Mouse (Mus musculus) ES-Bruce4 (cell line): ENCODE measurements around the gene Eif4e2.

Experiments
- EP300 ChIP-seq: IDR thresholded peaks from 2 replicates; pipeline ENCODE4 v1.6.1; 2011; ENCODE audit warnings: low read depth, low read length; ENCODE audit not compliant: insufficient read depth
- POLR2A ChIP-seq: IDR thresholded peaks from one replicate; pipeline ENCODE4 v1.8.1; 2011; ENCODE audit warnings: low read length; ENCODE audit not compliant: insufficient read depth

DNA sequence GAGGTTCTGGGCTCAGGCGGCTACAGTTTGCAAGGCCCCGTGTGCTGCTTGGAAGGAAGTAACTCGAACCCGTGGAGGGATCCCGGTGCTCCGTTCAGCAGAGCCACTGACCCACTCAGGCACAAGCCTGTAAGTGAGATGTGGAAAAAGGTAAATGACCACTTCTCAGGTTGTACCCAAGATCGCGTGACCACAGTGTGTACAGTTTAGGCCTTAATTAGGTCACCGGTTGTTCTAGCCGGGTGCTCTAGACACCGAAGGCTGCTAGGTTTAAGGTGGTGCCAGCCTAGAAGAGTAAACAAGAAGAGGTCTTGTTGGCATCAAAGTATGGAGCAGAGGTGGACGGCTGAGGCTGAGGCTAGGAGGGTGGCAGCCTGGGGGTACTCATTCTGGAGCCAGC, 61.4 kb downstream of the Eif4e2 start:
- TF ChIP-seq EP300, result no peak
- no peak for TF ChIP-seq POLR2A
